8 mouse cellular contexts compared by ENCODE assay signal in the genomic region with DNA sequence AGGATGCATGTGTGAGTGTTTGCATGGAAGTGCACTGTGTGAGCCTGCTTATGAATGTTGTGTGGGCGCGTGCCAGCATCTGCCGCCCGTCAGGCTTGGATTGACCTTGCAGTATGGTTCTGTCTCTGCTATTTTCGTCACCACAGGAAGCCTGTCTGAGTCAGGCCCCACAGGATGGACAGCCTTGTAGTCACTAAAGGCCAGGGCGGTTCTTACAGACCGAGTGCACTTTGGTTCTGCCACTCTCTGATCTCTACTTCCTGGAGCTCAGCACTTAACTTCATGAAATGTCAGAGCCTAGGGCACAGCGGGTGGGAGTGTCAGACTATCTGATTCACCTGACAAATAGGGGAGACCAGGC. TPM values are rescaled to one million over a fixed set of nuclear protein-coding genes. Genes with fewer than 3 reads are reported as not detected.
DNase-seq lines count a peak whose midpoint lies in the region; ATAC-seq lines count a peak whose summit lies in the region.

No protein-coding gene starts in this region.

- peak overlapping the region; percentile 42; the same call in 1 of the 2 replicates for H3K9ac ChIP-seq in intestine, embryonic 16.5 days (ENCODE audit: low read depth, low read length)
- H3K9ac ChIP-seq in liver, embryonic 15.5 days, result peak overlapping the region; percentile 33
- no peak overlapping the region for H3K9ac ChIP-seq in neural tube, embryonic 12.5 days

- no peaks in the 10 kb centered on the region for H3K36me3 ChIP-seq in intestine, embryonic 16.5 days (ENCODE audit: control insufficient read depth, insufficient read depth, low read length)
- no peaks in the 10 kb centered on the region for H3K36me3 ChIP-seq in liver, embryonic 15.5 days (replicated peaks)
- no peaks in the 10 kb centered on the region for H3K36me3 ChIP-seq in neural tube, embryonic 12.5 days

- peaks cover 34% of the 10 kb centered on the region for H3K4me1 ChIP-seq in brown adipose tissue, adult 24 weeks (ENCODE audit: control insufficient read depth, insufficient read depth, insufficient read length, low read length)
- peaks cover 24% of the 10 kb centered on the region for H3K4me1 ChIP-seq in intestine, embryonic 16.5 days (ENCODE audit: control insufficient read depth, insufficient read depth, low read length)
- peaks cover 88% of the 10 kb centered on the region for H3K4me1 ChIP-seq in liver, embryonic 15.5 days (replicated peaks)
- H3K4me1 ChIP-seq in neural tube, embryonic 12.5 days, result peaks cover 24% of the 10 kb centered on the region

- H3K9me3 ChIP-seq in intestine, embryonic 16.5 days (ENCODE audit: control insufficient read depth, low read length), result no peaks in the 10 kb centered on the region
- H3K9me3 ChIP-seq in liver, embryonic 15.5 days (replicated peaks), result no peaks in the 10 kb centered on the region
- no peaks in the 10 kb centered on the region for H3K9me3 ChIP-seq in neural tube, embryonic 12.5 days

- no peak overlapping the region for H3K4me3 ChIP-seq in brown adipose tissue, adult 24 weeks (ENCODE audit: insufficient read depth, low read depth, low read length)
- H3K4me3 ChIP-seq in intestine, embryonic 16.5 days (ENCODE audit: low read length), result no peak overlapping the region
- H3K4me3 ChIP-seq in liver, embryonic 15.5 days (replicated peaks), result no peak overlapping the region
- H3K4me3 ChIP-seq in neural tube, embryonic 12.5 days, result no peak overlapping the region

- ATAC-seq in intestine, embryonic 16.5 days, result peak; percentile 54
- no peak; the same call in 1 of the 2 replicates for ATAC-seq in liver, embryonic 15.5 days (ENCODE audit: insufficient read depth)
- no peak for ATAC-seq in neural tube, embryonic 12.5 days (ENCODE audit: low FRiP score, low read depth)

- no peak overlapping the region for H3K4me2 ChIP-seq in intestine, embryonic 16.5 days (ENCODE audit: low read depth, low read length)
- 0 out of 2 replicates have a peak overlapping the region, but pooled peaks have one; percentile 63 for H3K4me2 ChIP-seq in liver, embryonic 15.5 days
- H3K4me2 ChIP-seq in neural tube, embryonic 12.5 days (replicated peaks), result no peak overlapping the region

- H3K27me3 ChIP-seq in intestine, embryonic 16.5 days (replicated peaks; ENCODE audit: control insufficient read depth, insufficient read depth, low read length), result no peaks in the 10 kb centered on the region
- H3K27me3 ChIP-seq in liver, embryonic 15.5 days, result no peaks in the 10 kb centered on the region
- H3K27me3 ChIP-seq in neural tube, embryonic 12.5 days (replicated peaks), result no peaks in the 10 kb centered on the region

- 23% methylated on average over 8 of the region's 8 CpGs for WGBS in intestine, embryonic 16.5 days
- 22% methylated on average over 8 of the region's 8 CpGs for WGBS in liver, embryonic 15.5 days (ENCODE audit: insufficient replicate concordance)
- whole genome bisulfite sequencing in neural tube, embryonic 12.5 days, result 41% methylated on average over 8 of the region's 8 CpGs

- DNase-seq in right cerebral cortex, postnatal 4 days, result peak; percentile 40
- no peak for DNase-seq in right cerebral cortex, adult 2 months (ENCODE audit: low spot score in 2 of 2)
- peak; percentile 73 to 77 for DNase-seq in heart, adult 18-20 months
- DNase-seq in urinary bladder, adult 2 months (ENCODE audit: low spot score), result no peak

- peak overlapping the region; percentile 74 for H3K27ac ChIP-seq in brown adipose tissue, adult 24 weeks (replicated peaks; ENCODE audit: low read depth, low read length)
- H3K27ac ChIP-seq in intestine, embryonic 16.5 days (ENCODE audit: low read length), result peak overlapping the region; percentile 82
- H3K27ac ChIP-seq in liver, embryonic 15.5 days (replicated peaks), result peak overlapping the region; percentile 93
- H3K27ac ChIP-seq in neural tube, embryonic 12.5 days, result peak overlapping the region; percentile 54

RNA-seq across cellular contexts. Expression of a gene that starts 0.4 kb away (rescaled TPM):
- 11.9 and 16.2 TPM in 2 replicates for polyA plus RNA-seq in brown adipose tissue, adult 24 weeks (2012; ENCODE audit: insufficient read depth, insufficient read length, missing spikeins)
- total RNA-seq in heart, adult 18-20 months (2021), result 1 to 10 TPM; 2.3 to 2.9 TPM
- 10.8 and 11.0 TPM in 2 replicates for polyA plus RNA-seq in intestine, embryonic 16.5 days (2015; fragmentation: Nextera tagmentation; extraction: Ambion mirVana)
- 9.5 and 10.2 TPM in 2 replicates for polyA plus RNA-seq in liver, embryonic 15.5 days (2015; fragmentation: Nextera tagmentation; extraction: Ambion mirVana)
- 5.4 and 5.7 TPM in 2 replicates for polyA plus RNA-seq in neural tube, embryonic 12.5 days (2016; fragmentation: Nextera tagmentation; extraction: Ambion mirVana)
- polyA plus RNA-seq in urinary bladder, adult 2 months (2012; rRNA removed), result 4.4 and 4.5 TPM in 2 replicates

RNA-seq across cellular contexts. Expression of a gene that starts 54.6 kb away (rescaled TPM):
- not detected in 2 replicates for polyA plus RNA-seq in brown adipose tissue, adult 24 weeks (2012; ENCODE audit: insufficient read depth, insufficient read length, missing spikeins)
- total RNA-seq in heart, adult 18-20 months (2021), result under 1 TPM; 0.15 to 0.18 TPM
- 0.12 and 0.60 TPM in 2 replicates for polyA plus RNA-seq in intestine, embryonic 16.5 days (2015; fragmentation: Nextera tagmentation; extraction: Ambion mirVana)
- 0.07 and 0.08 TPM in 2 replicates for polyA plus RNA-seq in liver, embryonic 15.5 days (2015; fragmentation: Nextera tagmentation; extraction: Ambion mirVana)
- polyA plus RNA-seq in neural tube, embryonic 12.5 days (2016; fragmentation: Nextera tagmentation; extraction: Ambion mirVana), result 32.6 and 36.4 TPM in 2 replicates
- 2.3 and 2.7 TPM in 2 replicates for polyA plus RNA-seq in urinary bladder, adult 2 months (2012; rRNA removed)

Comparison
In these comparisons a context has a peak if more than half of its experiments do, and no peak if none do; other contexts are left out.
1. DNase-seq: peak in right cerebral cortex, postnatal 4 days (single experiment) and heart, adult 18-20 months (2 of 2); none in right cerebral cortex, adult 2 months (0 of 2) and urinary bladder, adult 2 months (single experiment).
2. Peak in every context shown above with its lines, with median percentiles within 50 percentile points of each other: H3K27ac ChIP-seq.